Comparison of ENCODE assay signal across 8 mouse cellular contexts in the genomic region with DNA sequence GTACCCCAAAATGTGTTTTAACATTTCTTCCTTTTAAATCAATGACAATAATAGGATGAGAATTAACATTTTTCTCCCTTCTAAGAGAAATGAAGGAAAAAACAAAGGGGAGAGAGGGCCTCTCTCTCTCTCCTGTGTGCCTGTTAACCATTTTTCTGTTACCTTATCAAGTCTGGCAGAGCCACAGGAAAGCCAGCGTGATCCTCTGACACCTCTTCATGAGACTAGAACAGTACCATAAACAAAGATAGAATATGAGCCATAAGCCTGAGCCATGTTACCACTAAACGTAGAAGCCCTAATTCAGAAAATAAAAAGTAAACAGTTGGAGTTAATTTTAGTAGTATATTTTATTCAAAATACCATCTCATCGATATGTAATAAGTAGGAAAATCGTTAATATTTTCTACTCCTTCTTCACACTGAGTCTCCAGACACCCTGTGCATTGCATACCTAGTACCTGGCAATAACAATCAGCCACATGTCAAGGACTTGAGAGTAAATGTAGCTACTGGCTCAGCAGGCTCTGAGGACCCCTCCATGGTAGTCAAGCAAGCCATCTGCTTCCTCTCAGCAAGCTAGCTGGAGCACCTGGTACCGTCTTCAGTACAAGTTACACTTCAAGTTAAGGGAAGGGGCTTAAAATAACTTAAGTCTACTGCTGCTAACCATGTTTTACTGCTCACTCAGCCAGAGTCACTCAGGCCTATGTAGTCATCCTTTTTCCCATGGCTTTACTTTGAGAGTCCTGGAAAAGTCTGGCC. TPM values are rescaled to one million over a fixed set of nuclear protein-coding genes. Genes with fewer than 3 reads are reported as not detected.
DNase-seq lines count a peak whose midpoint lies in the region; ATAC-seq lines count a peak whose summit lies in the region.

No protein-coding gene starts in this region.

- peak overlapping the region; percentile 84 for H3K9ac ChIP-seq in kidney, embryonic 14.5 days (ENCODE audit: low read depth, low read length)
- H3K9ac ChIP-seq in midbrain, embryonic 11.5 days (ENCODE audit: low read length): peak overlapping the region; percentile 81; the same call in 1 of the 2 replicates

- H3K36me3 ChIP-seq in kidney, embryonic 14.5 days (ENCODE audit: control insufficient read depth, insufficient read depth, low read length): no peaks in the 10 kb centered on the region
- peaks cover 3% of the 10 kb centered on the region; the same call in 1 of the 2 replicates for H3K36me3 ChIP-seq in hindbrain, embryonic 10.5 days
- no peaks in the 10 kb centered on the region for H3K36me3 ChIP-seq in midbrain, embryonic 11.5 days (ENCODE audit: control insufficient read depth, insufficient read depth, low read length)

- H3K4me2 ChIP-seq in kidney, embryonic 14.5 days (replicated peaks; ENCODE audit: low read depth, low read length): peak overlapping the region; percentile 82
- H3K4me2 ChIP-seq in midbrain, embryonic 11.5 days: peak overlapping the region; percentile 92

- no peak overlapping the region for H3K27ac ChIP-seq in kidney, embryonic 14.5 days (ENCODE audit: low read depth, low read length)
- 0 out of 2 replicates have a peak overlapping the region, but pooled peaks have one; percentile 92 for H3K27ac ChIP-seq in hindbrain, embryonic 10.5 days
- H3K27ac ChIP-seq in midbrain, embryonic 11.5 days (ENCODE audit: low read depth, low read length): no peak overlapping the region

- peak overlapping the region; percentile 71 for H3K4me3 ChIP-seq in kidney, embryonic 14.5 days (ENCODE audit: low read length)
- H3K4me3 ChIP-seq in hindbrain, embryonic 10.5 days: peak overlapping the region; percentile 85
- peak overlapping the region; percentile 68 for H3K4me3 ChIP-seq in midbrain, embryonic 11.5 days (ENCODE audit: low read depth, low read length)

- no peak for DNase-seq in kidney, adult 18-20 months
- peak; percentile 71 for DNase-seq in cerebellum, adult 9-11 months
- DNase-seq in hindbrain, embryonic 10.5 days (ENCODE audit: low spot score): no peak
- peak; percentile 82 for DNase-seq in midbrain, embryonic 11.5 days (ENCODE audit: low spot score, missing footprints)
- no peak for DNase-seq in left cerebral cortex, adult 8-10 months (ENCODE audit: low spot score in 2 of 2)
- no peak for DNase-seq in frontal cortex, postnatal 25 days (ENCODE audit: low spot score in 2 of 2)
- DNase-seq in urinary bladder, postnatal 25 days (ENCODE audit: low spot score): no peak

- peaks cover 21% of the 10 kb centered on the region; the same call in 1 of the 2 replicates for H3K4me1 ChIP-seq in kidney, embryonic 14.5 days (ENCODE audit: control insufficient read depth, insufficient read depth, low read length)
- H3K4me1 ChIP-seq in hindbrain, embryonic 10.5 days (replicated peaks): peaks cover 41% of the 10 kb centered on the region
- H3K4me1 ChIP-seq in midbrain, embryonic 11.5 days (ENCODE audit: control insufficient read depth, insufficient read depth, low read length): peaks cover 11% of the 10 kb centered on the region

- no peaks in the 10 kb centered on the region for H3K9me3 ChIP-seq in kidney, embryonic 14.5 days (ENCODE audit: control insufficient read depth, low read length)
- H3K9me3 ChIP-seq in hindbrain, embryonic 10.5 days: 0 out of 2 replicates have a peak, but pooled peaks cover 3% of the 10 kb centered on the region
- no peaks in the 10 kb centered on the region for H3K9me3 ChIP-seq in midbrain, embryonic 11.5 days (ENCODE audit: control insufficient read depth, low read length)

- H3K27me3 ChIP-seq in kidney, embryonic 14.5 days (ENCODE audit: control insufficient read depth, insufficient read depth, low read length): no peaks in the 10 kb centered on the region
- H3K27me3 ChIP-seq in hindbrain, embryonic 10.5 days (ENCODE audit: insufficient read depth, poor library complexity, severe bottlenecking): no peaks in the 10 kb centered on the region
- H3K27me3 ChIP-seq in midbrain, embryonic 11.5 days (ENCODE audit: control insufficient read depth, insufficient read depth, low read length): no peaks in the 10 kb centered on the region

- no peak for ATAC-seq in kidney, embryonic 14.5 days (ENCODE audit: low FRiP score, low TSS enrichment)
- no peak for ATAC-seq in midbrain, embryonic 11.5 days (ENCODE audit: low FRiP score)

- 61% methylated on average over 5 of the region's 5 CpGs for WGBS in kidney, embryonic 14.5 days
- WGBS in hindbrain, embryonic 10.5 days: 76% methylated on average over 5 of the region's 5 CpGs
- WGBS in midbrain, embryonic 11.5 days: 71% methylated on average over 5 of the region's 5 CpGs

RNA-seq across cellular contexts. Expression of a gene that starts 2.2 kb away (rescaled TPM):
- polyA plus RNA-seq in kidney, embryonic 14.5 days (2014; fragmentation: Nextera tagmentation; extraction: Ambion mirVana): 8.3 and 15.2 TPM in 2 replicates
- polyA plus RNA-seq in hindbrain, embryonic 10.5 days (2016; fragmentation: Nextera tagmentation; extraction: Ambion mirVana): 7.3 and 10.5 TPM in 2 replicates
- polyA plus RNA-seq in midbrain, embryonic 11.5 days (2014; fragmentation: Nextera tagmentation; extraction: Ambion mirVana): 6.7 and 7.4 TPM in 2 replicates
- total RNA-seq in left cerebral cortex, adult 8-10 months (2022): 1 to 10 TPM; 4.1 to 5.2 (median 4.6) TPM

Comparison
In these comparisons a context has a peak if more than half of its experiments do, and no peak if none do; other contexts are left out.
1. DNase-seq: peak in cerebellum, adult 9-11 months (single experiment) and midbrain, embryonic 11.5 days (single experiment); none in kidney, adult 18-20 months (single experiment), hindbrain, embryonic 10.5 days (single experiment), left cerebral cortex, adult 8-10 months (0 of 2), frontal cortex, postnatal 25 days (0 of 2) and urinary bladder, postnatal 25 days (single experiment).
2. Peak in every context shown above with its lines, with median percentiles within 50 percentile points of each other: H3K4me3 ChIP-seq.